Mouse (Mus musculus) cerebral cortex, adult 2 months (tissue): ENCODE measurements around the gene Cmya5.

Experiments
- WGBS: fragments of 180-500 bp; shearing (Covaris S2); methylation state at CpG from one replicate; pipeline ENCODE4 v1.1.7; 2018; 5-methylcytosine and 5-hydroxymethylcytosine counted together

Gene Cmya5

DNA sequence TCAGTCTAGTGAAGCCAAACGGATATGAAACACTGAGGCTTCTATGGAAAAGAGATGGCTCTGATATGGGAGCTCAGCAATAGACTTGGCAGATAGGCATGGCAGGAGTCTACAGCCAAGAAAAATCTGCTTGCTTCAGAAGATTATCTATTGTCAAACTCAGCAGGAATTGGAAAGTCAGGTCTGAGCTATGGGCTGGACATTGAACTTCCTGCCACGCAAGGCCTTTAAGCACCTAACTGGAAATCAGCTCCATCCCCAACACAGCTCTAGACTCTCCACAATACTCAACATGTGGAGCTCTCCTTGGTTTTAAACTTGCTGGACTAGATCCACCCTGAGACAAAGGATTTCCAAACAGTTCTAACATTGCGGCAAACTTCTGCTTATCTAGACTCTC, 84.1 kb downstream of the Cmya5 start:
- WGBS: 73% methylated on average over 3 of the region's 3 CpGs

GRCm38 (mm10) chr13:93058551-93059011, 85.9 kb downstream of the Cmya5 start:
- 50% methylated on average over 5 of the region's 5 CpGs for WGBS

DNA sequence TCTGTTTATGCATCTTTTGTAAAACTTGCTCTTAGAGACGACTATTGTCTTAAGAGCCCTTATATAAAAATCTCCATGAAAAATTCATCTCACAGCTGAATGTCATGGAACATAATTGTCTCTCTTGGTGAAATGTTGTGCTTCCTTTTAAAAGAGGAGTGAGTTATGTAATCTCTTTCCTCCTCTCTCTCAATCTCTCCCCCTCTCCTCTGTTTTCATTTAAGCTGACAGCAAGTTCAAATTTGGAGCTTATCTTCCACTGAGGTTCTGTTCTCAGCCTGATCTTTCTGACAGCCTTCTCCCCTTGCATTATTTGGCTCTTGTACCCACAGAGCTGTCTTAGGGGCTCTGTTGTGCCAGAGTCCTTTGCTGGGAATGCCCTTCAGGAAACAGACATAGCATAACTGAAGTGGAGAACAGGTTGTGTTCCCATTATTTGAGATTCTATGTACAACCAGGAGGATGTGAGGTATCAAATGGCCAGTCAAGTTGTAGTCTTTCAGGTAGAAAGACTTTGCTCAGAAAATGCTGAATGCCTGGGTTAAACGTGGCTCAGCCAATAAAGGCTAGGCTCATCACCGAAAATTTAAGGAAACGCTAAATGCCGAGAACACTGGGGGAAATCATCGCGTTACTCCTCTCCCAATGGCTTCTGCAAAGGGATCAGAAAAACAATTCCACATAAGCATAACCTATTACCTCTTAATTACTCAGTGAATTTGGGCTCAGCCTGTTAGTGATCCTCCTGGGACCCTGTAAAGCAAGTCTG, 86.8 kb downstream of the Cmya5 start:
- 51% methylated on average over 7 of the region's 7 CpGs for WGBS

DNA sequence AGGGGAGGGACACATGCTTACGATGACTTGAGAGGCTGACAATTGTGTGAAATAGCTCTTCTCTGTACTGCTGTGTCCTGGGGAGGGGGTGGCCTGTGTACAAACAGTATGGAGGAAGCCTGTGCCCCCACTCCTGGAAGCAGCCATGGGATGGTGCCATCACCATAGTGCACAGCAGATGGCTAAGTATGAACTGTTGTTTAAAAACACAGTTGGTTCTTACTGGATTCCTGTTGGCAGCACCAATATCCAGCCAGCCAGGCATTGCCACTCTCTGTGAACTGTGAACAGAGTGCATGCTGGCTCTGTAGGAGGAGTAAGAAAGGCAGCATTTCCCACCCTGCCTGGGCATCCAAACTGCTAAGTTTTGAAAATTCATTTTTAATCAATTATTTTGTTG, 88.4 kb downstream of the Cmya5 start:
- 73% methylated on average over 1 of the region's 1 CpGs for WGBS

DNA sequence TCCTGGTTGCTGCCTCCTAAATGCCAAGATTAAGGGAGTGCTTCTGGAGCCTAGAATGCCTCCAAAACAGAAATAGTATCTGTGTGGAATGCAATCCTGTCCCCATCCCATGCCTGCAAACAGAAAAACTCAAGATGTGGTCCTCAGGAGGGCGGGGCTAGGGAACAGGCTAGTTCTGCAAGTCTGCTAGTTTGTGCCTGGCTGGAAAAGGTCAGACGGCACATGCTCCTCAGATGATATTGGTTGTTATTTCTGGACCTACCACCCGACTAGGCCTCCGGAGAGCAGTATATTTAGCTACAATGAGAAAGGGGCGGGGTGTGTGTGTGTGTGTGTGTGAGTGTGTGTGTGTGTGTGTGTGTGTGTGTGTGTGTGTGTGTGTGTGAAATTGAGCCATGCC, 93.0 kb downstream of the Cmya5 start:
- WGBS: 73% methylated on average over 5 of the region's 5 CpGs

DNA sequence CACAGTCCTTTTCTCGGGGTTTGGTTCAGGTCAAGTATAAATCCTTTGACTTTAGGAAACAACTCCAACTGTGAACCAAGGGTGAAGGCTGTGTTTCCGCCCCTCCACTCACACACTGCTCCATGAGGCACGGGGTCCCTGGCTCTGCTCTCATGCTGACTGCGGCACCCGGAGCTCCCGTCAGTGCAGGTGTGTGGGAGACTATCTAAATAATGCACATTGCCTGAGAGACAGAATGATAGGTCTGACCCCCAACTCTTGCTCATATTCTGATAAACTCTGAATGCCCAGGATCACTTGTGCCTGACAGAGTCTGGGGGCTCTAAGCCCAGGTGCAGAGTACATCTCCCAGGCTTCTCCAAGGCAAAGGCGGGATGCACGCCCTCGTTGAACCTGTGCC, 103.5 kb downstream of the Cmya5 start:
- WGBS: 89% methylated on average over 9 of the region's 9 CpGs

- 53% methylated on average over 4 of the region's 4 CpGs for WGBS
These were observed 108.3 kb downstream of the Cmya5 start for GRCm38 (mm10) chr13:93036218-93036617.

DNA sequence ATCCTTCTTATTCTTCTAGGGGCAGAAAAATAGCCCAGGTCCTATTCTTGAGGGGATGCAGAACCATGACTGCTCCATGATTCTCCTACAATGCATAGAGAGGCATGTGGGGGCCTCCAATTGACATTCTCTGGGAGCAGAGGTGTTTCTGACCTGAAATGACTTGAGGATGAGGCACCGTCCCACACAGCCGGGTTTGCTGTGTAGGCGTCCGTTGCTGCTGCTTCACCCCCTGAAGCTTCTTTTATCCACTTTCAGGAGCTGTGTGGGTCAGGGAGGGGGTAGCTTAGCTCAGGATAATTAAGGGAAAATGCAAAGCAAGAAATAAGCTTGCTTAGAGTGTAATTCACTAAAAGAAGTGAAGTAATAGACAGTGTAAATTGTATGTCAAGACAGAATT, 115.2 kb downstream of the Cmya5 start:
- 53% methylated on average over 4 of the region's 4 CpGs for WGBS

DNA sequence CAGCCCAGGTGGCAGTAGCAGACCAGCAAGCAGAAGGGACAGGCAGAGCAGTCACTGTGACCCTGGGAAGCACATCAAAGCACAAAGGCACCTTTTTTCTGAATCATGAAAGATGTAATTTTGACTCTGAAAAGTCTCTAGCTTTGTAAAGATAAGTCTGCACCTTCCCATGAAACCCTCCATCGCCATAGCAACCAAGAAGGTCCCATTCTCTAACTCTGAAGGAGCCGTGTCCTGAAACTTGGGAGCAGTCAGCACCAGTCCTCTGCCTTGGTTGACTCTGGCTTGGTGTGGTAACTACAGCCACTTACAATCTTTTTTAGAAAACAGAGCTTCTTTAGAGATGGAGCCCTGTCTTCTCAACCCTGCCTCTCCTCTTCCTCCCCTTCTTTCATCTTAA, 119.7 kb downstream of the Cmya5 start:
- WGBS: 40% methylated on average over 2 of the region's 2 CpGs

GRCm38 (mm10) chr13:93022158-93022557, 122.4 kb downstream of the Cmya5 start:
- 63% methylated on average over 1 of the region's 1 CpGs for WGBS

GRCm38 (mm10) chr13:93012952-93013351, 131.6 kb downstream of the Cmya5 start:
- WGBS: 48% methylated on average over 8 of the region's 8 CpGs

DNA sequence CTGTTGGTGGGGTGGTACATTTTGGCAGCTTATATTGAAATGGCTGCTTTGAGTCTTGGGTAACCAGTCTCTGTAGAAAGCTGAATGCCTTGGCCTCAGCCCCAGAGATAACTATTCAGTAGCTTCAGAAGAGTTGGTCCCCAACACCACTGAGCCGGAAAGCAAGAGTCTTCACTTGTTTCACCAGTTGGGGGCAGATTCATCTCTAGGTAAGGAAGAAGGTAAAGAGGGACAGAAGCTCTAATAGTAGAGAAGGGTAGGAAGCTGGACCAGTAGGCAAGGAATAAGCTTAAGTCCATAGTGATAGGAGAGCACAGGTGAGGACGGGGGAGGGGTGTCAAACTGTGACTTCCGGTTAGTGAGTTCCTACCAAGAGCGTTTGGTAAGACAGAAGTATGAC, 133.2 kb downstream of the Cmya5 start:
- WGBS: 89% methylated on average over 4 of the region's 4 CpGs

GRCm38 (mm10) chr13:93010524-93010923, 134.0 kb downstream of the Cmya5 start:
- 59% methylated on average over 7 of the region's 7 CpGs for WGBS

GRCm38 (mm10) chr13:93007078-93007477, 137.4 kb downstream of the Cmya5 start:
- 65% methylated on average over 4 of the region's 4 CpGs for WGBS

DNA sequence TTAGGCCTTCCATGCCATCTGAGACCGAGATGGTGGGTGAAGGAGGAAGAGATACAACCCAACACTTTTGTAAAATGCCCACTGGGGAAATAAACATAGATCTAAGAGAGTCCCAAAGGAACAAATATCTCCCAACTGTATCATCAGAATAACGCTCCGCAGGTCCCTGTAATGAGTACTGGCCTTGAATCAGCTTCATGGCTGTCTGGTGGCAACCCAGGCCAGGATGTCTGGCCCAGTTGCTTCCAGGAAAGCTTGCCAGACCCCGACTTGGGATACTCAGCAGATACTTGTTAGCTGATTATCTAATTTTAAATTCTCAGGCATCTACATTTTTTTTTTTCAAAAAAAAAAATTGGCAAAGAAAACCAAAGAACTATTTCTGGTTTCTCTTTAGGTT, 138.2 kb downstream of the Cmya5 start:
- WGBS: 51% methylated on average over 4 of the region's 4 CpGs

GRCm38 (mm10) chr13:93004003-93004402, 140.5 kb downstream of the Cmya5 start:
- WGBS: 52% methylated on average over 6 of the region's 6 CpGs

GRCm38 (mm10) chr13:93002456-93002855, 142.1 kb downstream of the Cmya5 start:
- WGBS: 33% methylated on average over 2 of the region's 2 CpGs

DNA sequence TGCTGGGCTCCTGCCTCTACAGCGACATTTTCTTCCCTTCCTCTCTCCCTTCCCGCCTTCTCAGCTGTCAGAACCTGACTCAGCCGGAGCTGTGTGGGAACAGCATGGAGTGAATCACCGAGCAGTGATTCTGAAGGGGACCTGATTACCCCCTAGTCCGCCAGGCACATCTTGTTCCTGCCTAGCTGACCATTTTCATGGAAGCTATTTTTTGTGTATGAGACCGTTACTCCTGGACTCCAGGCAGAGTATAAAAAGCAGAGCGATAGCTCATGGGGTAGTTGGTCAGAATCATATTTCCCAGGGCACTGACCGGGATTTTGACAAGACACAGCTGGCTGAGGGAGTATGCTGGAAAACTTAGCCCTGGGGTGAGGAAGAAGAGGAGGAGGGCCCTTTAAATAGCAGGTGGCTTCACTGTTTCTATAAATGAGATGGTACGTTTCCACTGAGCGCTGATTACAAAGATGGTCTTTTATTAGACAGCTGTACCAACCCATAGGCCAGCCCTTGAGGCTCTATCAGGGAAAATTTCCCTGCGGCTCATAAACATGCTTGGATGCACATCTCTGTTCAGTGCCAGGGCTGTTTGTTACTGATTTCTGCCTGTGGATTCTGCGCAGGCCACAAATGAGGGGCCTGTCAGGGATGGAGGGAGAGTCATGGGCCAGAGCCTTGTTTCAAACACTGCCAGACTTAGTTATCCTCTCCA, 143.7 kb downstream of the Cmya5 start:
- 36% methylated on average over 12 of the region's 12 CpGs for WGBS

- WGBS: 37% methylated on average over 9 of the region's 9 CpGs
These were observed 144.7 kb downstream of the Cmya5 start for GRCm38 (mm10) chr13:92999860-93000259.

GRCm38 (mm10) chr13:92992823-92993222, 151.7 kb downstream of the Cmya5 start:
- WGBS: 83% methylated on average over 5 of the region's 5 CpGs
